Mouse (Mus musculus) layer of hippocampus, postnatal 14 days (tissue): ENCODE measurements at regions not wholly inside any gene's neighbourhood (a gene's known extent, or its start where the extent isn't known, plus 50 kb on each side); places are given as distances from the start of the nearest gene placed in this dataset.

Experiments used
- DNase-seq, 2 experiments: peaks; one replicate each; pipeline ENCODE4 v3.0.0; 2021 to 2022; ENCODE audit warnings: low spot score in 2 of 2, mixed read lengths in 1 of 2

DNA sequence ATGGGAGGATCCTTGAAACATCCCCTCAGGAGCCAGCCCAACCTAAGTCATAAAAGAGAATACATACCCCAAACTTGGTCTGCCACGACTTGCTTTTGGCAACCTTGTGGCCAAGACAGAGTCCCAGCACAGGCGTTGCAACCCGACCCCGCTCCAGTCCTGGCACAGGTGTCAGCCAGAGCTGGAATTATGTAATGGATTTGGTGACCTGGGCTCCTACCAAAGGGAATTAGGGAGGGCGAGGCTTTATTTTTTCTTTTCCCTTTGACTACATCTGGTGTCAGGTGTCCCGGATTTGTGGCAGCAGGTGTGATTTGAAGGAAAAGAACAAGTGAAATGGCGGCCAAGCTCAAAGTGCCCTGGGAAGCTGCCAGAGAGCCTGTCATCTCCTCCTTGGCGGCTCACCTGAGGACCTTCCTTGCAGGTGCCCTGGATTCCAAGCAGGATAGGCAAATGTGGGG is 212.9 kb downstream of the Mef2c start:
- peak; percentile 43 to 58 for DNase-seq

DNA sequence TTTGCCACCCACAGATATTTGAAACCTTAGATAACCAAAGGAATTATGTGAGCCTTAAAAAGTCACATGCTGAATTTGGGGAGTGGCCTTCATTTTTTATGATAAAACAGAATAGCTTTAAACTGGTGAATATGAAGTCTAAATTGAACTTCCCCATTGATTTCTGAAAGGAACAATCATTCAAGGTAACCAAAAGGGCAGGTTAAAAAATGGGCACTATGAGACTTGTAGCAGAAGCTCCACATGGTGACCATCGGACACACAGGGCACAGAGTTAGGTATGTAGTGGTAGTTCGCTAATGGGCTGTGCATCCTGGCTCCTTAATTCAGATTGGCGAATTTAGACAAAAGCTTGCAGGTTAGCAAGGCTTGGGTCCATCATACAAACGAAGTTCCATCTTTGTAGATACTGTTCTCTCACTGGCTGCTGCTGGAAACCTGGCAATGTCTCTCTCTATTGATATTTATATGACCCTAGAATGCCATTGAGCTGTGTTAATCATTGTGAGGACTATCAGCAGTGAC is 213.9 kb downstream of the Mef2c start:
- DNase-seq, result peak; percentile 27 to 30

DNA sequence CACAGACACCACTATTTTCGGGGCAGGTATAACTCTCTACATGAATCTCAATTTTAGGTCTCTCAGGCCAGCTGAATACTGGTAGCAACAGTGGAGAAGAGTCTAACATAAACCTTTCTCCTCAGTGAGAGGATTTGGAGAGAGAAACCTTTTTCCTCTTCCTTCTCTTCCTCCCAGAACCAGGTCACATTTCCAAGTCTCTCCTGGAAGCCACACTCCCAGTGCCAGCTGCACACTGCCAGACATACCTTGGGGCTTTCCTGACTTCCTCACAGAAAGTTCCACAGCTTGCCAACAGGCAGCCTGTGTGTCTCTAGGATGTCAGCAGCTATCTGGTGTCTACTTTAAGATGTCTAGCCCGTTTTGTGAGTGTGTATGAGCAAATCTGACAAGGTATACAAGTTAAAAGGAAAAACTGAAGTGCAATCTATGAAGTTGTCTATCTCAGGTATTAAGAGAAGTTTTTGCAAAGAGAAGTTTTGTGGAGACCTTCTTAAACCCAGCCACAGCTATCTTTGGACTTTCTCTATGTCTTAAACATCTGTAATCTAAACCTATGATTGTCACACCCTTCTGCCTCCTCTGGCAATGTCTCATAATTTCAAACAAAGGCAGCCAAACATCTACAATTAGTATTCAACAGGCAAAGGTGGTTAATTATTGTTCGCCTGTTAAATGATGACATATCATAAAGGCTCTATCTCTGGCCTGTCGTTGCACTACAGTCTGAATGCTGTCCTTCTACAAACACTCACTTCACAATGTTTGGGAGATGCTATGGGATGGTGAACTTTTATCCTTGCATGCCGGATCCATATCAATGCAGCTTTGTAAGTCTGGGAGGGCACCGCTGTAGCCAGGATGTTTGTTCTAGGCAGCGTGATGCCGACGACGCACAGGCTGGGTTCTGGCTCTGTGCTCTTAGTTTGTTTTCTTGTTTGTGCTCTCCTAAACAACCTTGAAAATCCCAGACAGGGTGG is 214.9 kb downstream of the Mef2c start:
- DNase-seq, result peak; percentile 33 to 45

DNA sequence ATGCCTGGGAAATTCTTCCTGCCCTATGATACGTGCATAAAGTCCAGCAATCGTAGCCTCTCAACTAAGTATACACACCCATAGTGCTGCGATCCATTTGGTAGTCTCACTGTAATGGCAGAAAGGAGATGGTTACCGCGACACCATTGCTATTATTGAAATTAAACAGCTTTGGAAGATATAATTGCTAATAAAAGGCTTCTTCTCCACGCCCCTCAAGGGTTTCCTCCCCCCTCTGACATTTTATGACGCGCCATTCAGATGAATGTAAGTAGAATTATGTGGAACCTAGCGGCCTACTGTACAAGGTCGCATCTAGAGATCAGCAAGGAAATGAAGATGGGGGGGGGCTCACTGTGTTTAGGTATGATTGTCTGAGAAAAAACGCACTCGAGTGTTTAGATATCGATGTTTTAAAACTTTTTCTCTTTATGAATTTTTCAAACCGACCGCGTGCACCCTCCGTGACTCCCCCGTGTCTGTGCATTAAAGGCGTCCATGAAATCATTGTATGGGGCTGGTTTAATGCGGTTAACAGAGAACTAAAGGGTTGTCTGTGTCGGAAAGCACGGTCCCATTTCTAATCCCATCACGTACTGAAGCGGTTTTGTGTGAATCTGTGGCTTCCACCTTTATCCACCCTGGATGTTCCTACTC is 215.9 kb downstream of the Mef2c start:
- peak; percentile 45 to 58 for DNase-seq

DNA sequence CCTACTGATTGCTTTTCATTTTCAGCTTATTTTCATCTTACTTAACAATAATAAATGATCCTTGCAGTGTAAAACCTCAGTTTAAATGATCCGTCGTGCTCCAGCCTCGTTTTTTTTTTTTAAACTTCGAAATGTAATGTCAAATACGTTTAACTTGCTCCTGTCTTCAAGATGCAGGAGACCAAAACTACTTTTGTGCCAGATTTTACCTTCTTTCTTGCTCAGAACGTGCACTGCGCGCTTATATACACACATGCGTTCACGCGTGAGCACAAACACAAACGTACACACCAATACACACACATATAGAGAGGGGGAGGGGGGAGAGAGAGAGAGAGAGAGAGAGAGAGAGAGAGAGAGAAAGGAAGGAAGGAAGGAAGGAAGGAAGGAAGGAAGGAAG is 216.5 kb downstream of the Mef2c start:
- no peak for DNase-seq

DNA sequence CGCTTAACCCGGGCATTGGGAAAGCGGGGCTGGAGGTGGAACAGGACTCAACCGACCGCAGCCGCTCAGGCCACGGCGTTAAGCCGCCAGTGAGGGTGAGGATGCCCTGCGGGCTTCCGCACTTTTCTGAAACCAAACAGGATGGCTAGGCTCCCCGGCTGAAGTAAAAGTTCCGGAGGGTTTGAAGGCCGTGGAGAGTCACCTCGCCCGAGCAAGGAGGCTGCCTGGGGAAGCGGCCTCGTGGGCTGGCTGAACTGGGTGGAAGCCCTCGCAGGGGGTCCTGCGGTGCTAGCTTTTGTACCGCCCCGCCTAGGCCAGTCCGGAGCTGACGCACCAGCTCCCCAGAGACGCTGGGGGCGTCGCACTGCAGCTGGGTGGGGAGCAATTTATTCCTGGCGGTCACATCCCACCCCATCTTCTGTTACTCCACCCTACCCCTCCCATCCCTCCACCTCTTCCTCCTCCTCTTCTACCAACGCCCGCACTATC is 217.1 kb downstream of the Mef2c start:
- DNase-seq, result peak; percentile 85 to 90

DNA sequence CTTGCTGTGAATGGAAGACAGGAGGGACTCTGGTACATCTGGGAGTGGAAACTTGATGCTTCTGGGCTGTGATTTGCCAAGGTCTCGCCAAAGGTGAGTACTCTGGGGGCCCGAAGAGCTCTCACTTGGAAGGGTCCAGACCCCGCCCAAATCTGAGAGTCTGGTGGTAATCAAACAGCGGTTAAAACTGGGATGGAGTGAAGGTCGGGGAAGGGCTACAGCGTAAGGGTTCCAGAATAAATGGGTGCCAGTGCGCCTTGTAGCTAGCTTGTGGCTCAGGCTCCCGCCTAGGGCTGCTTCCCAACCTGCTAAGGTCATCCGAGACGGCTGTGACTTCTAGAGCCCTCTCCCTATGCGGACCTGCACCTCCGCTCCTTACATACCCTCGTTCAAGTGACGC is 217.7 kb downstream of the Mef2c start:
- peak; percentile 54 to 58 for DNase-seq

DNA sequence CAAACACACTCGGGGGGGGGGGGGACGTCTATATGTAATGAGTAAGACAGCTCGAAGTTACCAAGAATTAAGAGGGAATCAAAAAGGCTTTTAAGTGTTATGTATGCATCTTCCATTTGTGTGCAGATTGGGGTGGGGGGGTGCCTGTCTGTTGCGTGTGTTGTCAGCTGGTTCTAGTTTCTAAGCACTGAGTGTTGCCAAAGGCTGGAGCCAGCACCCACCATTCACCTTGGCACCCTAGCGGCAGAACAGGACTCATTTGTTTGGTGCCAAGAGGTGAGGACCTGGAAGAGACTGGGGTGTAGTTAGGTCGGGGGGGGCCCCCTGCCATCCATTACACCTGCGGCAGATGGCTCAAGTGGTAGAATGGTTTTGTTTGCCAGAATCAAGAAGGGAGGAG is 218.4 kb downstream of the Mef2c start:
- peak; percentile 69 to 82 for DNase-seq

DNA sequence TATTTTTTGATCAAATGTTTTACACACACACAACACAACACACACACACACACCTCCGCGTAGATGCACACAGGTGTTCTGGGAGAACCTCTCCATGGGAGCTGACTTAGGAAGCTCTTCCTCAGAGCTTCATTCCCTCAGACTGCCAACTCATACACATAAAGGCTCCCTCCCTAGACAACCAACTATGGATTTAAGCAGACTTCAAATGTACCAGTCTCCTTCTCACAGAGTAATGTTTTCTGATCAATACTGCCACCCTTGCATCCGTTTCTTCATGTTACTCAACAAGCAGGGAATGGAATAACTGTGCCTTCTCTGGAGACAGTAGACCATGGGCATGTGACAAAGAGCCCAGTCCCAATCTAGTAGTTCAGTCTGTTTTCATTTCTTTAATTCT is 219.0 kb downstream of the Mef2c start:
- peak in 1 of 2 experiments; percentile 40 for DNase-seq

DNA sequence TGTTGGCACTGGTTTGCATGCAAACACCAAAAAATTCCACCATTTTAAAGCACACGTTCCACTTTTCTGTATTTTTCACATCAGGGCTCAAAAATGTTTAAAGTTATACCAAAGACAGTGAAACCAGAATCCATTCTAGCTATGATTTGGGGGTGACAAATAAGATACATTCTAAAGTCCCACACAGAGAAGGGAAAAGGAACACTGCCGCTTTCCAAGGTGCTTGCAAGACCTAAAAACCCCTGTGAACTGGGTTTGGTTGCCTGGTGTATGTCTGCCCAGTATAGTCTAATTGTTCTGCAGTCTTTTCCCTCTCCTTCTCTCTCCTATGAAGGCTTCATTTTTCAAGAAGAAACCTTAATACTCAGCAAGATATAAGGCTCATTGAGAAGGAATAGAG is 219.6 kb downstream of the Mef2c start:
- DNase-seq, result peak in 1 of 2 experiments; percentile 25

DNA sequence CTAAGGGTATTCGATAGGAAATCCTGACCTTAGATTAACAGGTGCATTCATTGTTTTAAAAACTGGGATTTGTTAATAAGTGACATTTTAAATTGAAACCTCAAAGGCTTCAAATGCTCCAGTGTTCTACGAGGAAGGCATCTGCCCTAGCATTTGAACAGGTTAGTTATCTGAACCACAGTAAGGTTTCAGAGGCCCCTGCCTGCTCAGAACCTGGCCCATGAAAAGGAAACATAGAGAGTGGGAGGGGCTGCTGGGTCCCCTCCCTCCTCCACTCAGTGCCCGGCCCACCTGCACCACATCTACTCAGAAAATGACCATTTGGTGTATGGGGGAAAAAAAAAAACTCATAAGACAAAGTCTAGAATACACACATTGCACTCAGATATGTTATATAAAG is 220.4 kb downstream of the Mef2c start:
- peak in 1 of 2 experiments; percentile 21 for DNase-seq

DNA sequence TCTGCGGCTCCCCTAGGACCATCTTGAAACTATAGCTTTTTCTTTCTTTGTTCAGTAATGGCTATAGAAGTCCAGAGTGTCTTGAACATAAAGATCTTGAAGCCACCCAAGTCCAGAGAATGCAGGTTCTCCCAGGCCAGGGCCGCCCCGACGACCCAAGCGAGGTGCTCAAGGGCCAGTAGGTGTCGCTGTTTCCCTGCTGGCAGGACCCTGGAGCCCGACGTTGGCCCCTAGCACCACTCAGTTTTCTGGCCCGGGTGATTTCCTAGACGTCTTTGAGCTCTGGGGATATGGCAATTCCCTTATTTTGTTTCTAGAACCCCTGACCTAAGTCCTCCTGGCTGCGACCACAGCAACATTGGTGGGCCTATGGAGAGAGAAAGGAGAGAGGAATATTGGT is 221.2 kb downstream of the Mef2c start:
- peak; percentile 85 to 89 for DNase-seq

DNA sequence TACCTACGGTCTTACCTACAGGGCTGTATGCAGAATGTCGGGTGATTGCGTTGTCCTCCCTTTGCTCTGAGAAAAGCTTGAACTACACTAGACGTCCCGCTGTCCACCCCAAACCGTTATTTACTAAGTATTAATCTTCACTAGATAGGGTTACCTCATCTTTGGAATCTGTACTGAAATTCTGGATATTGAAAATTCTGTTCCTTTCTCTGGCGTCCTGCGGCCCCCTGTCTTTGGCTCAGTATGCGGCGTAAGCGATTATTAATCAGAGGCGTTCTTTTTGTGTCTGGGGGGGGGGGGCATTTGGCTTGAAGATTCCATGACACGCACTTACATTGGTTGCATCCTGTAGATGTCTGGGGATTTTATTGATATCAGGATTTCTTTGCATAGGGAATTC is 222.0 kb downstream of the Mef2c start:
- DNase-seq, result peak; percentile 26 to 42

DNA sequence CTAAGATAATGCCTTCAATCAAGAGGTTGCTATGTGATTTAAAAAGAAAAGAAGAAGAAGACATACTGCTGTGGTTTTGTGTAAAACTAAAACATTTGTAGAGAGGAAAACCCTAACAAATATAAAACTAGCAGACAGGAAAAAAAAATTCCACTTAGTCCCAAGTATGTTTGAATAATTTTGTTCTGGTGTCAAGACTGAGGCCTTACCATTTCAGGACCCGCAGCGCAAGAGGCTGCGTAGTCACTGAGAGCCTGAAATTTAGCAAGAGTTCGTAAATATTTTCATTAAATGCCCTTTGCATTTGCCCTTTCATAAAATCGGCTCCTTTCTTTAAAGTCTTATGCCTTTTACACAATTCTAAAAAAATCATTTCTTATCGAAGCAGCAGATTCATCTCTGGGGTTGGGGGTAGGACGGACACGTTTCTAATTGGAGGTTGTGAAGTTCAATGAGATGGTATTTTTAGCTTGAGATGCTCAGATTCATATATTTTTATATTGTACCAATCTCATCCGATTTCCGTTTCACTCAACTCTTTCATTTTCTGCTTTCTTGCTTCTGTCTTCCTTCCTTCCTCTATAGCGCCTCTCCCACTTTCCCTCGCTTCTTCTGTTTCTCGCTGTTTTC is 222.6 kb downstream of the Mef2c start:
- DNase-seq, result no peak

DNA sequence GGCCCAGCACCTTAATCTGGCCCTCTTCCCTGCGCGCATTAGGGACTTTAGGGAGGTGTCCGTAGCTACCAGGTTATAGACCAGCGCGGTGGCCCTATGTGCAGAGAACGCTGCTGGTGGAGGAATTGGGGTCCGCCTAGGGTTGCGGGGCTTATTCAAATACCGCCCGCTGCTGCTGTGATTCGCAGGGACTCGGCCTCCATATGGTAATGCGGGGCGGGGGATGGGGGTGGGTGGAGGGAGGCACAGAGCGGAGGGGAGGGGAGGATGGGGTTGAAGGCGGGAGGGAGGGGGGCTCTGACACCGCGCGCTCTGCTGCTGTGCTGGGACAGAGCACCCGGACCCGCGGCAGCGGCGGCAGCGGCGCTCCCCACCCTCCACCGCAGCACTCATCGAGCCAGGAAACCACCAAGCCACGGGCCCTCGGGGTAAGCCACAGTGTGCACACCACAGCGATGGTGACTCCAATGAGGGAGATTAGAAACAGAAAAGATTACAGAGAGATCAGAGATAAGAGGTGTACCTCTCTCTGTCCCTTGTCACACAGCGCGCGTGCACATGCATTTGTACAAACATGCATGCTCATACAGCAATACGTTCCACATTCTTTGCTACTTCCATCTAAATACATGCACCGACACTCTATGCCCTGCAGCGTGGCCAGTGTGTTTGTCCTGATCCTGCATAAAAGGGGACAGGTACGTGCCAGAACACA is 223.4 kb downstream of the Mef2c start:
- peak; percentile 67 to 75 for DNase-seq

DNA sequence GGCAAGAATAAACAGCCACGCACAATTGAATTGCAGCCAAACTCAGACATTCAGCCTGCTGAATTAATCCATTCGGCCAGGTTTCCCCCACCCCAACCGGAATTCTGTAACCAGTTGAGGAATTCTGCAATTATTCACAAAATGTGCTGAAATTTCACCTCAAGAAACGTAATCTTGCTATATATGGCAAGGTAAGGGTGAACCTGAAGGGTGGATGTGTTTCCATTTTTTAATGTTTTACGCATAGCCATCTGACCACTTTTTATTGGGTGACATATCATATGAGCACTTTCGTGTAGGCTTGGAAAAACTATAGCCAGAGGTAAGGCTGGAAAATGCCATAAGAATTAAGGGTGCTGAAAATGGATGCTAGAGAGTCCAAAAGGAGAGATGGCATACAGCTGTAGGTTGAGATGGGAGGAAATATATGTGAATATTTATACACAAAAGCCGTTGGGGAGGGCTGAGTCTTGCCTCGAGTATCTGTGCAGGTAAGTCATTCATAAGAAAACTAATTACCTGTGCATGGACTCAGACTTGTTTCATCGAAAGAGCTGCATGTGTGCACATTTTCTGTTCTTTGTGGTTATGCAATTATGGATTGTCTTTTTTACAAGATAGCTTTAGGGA is 224.0 kb downstream of the Mef2c start:
- DNase-seq, result peak in 1 of 2 experiments; percentile 17

DNA sequence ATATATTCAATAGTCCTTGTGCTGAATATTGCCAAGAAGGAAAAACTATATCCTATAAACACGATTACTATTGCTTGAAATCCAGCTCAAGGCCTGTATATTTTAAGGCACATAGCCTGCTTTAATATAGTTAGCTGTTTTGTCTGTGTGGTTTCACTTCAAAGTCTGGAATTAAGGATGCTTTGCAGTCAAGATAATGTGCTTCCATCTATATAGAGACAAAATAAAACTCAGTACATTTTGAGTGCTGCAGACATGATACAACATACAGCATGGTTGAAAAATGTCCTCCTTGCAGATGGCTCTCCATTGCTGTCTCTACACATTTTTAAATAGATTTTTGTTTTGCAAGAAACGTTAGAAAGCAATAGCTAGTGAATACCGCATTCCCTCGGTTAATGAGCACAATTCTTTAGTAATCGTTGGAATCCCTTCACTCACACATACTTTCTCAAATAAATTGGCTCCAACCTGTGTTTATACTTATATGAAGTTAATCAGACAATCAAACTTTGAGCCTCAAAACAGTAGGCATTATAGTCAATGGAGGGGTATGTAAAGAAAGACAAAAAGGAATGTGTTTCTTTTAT is 224.7 kb downstream of the Mef2c start:
- DNase-seq, result no peak

DNA sequence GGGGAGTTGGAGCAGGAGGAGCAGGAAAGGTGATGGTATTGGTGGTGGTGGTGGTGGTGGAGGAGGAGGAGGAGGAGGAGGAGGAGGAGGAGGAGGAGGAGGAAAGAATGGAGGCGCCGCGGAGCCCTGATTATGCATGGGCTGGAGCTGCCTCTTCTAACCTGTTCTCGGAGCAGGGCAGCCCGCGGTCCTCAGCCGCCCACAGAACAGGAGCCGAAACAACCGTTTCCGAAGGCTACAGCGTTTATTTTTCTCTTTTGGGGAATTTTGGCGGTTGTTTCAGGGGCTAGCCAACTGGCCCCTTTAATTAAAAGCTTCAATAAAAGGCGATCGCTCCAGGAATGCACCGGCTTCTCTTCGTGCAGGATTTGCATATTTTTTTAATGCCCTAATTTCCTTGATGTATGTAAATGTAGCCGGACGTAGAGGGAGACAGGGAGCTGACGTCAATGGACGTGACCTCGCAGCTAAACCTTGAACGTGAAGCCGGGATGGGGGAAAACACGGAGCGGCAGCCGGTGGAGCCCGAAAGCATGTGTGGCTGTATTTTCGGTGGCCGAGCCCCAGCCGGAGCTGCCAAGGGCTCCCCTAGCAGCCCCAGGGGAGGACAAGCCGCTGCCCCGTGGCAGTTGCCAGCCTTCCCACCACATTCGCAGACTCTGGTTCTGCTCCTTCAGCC is 225.6 kb downstream of the Mef2c start:
- peak; percentile 74 to 86 for DNase-seq

DNA sequence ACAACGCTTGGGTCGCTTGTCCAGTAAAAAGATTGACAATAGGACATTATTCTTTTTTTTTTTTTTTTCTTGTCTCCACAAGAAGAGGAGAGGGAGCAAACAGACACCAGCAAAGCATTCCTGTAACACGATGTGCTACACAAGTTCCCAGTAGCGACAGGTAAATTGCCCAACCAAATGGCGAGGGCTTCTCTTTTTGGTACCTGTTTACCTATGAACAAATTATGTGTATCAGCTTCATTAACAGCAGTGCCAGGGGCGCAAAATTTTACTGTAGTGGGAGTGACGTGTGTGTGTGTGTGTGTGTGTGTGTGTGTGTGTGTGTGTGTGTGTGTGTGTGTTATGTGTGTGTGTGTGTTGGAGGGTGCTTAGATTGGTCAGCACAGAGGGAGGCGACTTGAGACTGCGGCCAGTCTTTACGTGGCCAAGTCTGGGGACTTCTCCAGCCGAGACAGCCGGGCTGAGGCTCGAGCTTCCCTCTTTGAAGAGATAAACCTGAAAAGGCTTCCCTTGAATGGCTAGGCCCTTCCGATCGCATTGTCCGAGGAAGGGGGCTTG is 226.4 kb downstream of the Mef2c start:
- DNase-seq, result peak in 1 of 2 experiments; percentile 22
